Mouse (Mus musculus) kidney, embryonic 15.5 days (tissue): ENCODE measurements around the gene Mvb12b. TPM values are rescaled to one million over a fixed set of nuclear protein-coding genes. Genes with fewer than 3 reads are reported as not detected.

Experiments used
- ATAC-seq: fragments of 200-750 bp; cut with Nextera tagmentation; replicated peaks from 2 replicates; pipeline ENCODE4 v1.8.0; 2017; ENCODE audit warnings: moderate TSS enrichment; ENCODE audit not compliant: low FRiP score
- H3K27ac ChIP-seq: fragments of 300-500 bp; sonication (generic); 2 replicates; pipeline ENCODE4 v1.5.1; 2015; ENCODE audit warnings: mild to moderate bottlenecking, inconsistent platforms
- H3K27me3 ChIP-seq: fragments of 300-500 bp; sonication (generic); 2 replicates; pipeline ENCODE4 v1.6.1; 2015; ENCODE audit warnings: inconsistent platforms
- H3K36me3 ChIP-seq: fragments of 300-500 bp; sonication (generic); 2 replicates; pipeline ENCODE4 v1.6.1; 2015; ENCODE audit warnings: inconsistent platforms
- H3K4me1 ChIP-seq: fragments of 300-500 bp; sonication (generic); 2 replicates; pipeline ENCODE4 v1.6.1; 2015; ENCODE audit warnings: inconsistent platforms
- H3K4me2 ChIP-seq: fragments of 300-500 bp; sonication (generic); 2 replicates; pipeline ENCODE4 v1.6.1; 2015; ENCODE audit warnings: moderate library complexity, mild to moderate bottlenecking, inconsistent platforms
- H3K4me3 ChIP-seq: fragments of 300-500 bp; sonication (generic); replicated peaks from 2 replicates; pipeline ENCODE4 v1.5.1; 2015; ENCODE audit warnings: mild to moderate bottlenecking, inconsistent platforms
- H3K9ac ChIP-seq: fragments of 300-500 bp; sonication (generic); 2 replicates; pipeline ENCODE4 v1.6.1; 2015; ENCODE audit warnings: mild to moderate bottlenecking, inconsistent platforms
- H3K9me3 ChIP-seq: fragments of 300-500 bp; sonication (generic); replicated peaks from 2 replicates; pipeline ENCODE4 v1.6.1; 2016; ENCODE audit warnings: inconsistent platforms
- WGBS: fragments of 180-500 bp; shearing (Covaris S2); methylation state at CpG from one replicate; pipeline ENCODE4 v1.1.7; 2015; ENCODE audit warnings: mixed read lengths; 5-methylcytosine and 5-hydroxymethylcytosine counted together
- polyA plus RNA-seq: library from polyadenylated mRNA; unstranded; fragments of >200 nt; fragmentation: Nextera tagmentation; extraction: Ambion mirVana; gene quantifications from 2 replicates; pipeline ENCODE4 v1.2.1, GENCODE M21; 2015

The Mvb12b gene
- polyA plus RNA-seq, 1 experiment from 2014 or later: 18.4 TPM

GRCm38 (mm10) chr2:33884623-33885263 is 3.0 kb downstream of the Mvb12b start:
- Histone ChIP-seq H3K27ac (0 out of 2 replicates have a peak overlapping the region, but pooled peaks have one; percentile 38), H3K9me3 (no peaks in the 10 kb centered on the region), H3K4me2 (no peak overlapping the region), H3K9ac (no peak overlapping the region), H3K4me1 (peaks cover 43% of the 10 kb centered on the region), H3K36me3 (no peaks in the 10 kb centered on the region), H3K27me3 (no peaks in the 10 kb centered on the region), H3K4me3 (no peak overlapping the region)
- no peak for ATAC-seq
- 86% methylated on average over 7 of the region's 7 CpGs for WGBS

DNA sequence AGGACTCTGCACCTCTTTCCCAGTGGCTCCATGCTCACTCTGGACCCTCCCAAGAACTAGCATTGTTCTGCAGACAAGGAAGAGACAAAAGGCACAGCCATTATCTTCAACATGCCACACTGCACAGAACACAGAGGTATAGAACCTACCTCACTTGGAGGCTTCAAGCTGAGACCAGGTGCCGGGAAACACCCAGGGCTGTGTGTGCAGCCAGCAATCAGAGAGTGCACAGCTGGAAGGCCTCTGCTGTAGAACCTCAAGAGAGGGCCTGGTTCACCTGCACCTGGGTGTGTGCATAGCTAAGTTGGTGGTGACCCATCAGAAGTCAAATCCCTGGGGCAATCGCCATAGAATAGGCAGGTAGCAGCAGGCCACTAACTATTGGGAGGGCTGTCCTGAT is 8.5 kb downstream of the Mvb12b start:
- peaks cover 64% of the 10 kb centered on the region for H3K4me1 ChIP-seq
- H3K4me3 ChIP-seq: no peak overlapping the region
- H3K9me3 ChIP-seq: no peaks in the 10 kb centered on the region
- peak overlapping the region; percentile 33 for H3K27ac ChIP-seq
- no peaks in the 10 kb centered on the region; the same call in 1 of the 2 replicates for H3K36me3 ChIP-seq
- ATAC-seq: no peak
- WGBS: 70% methylated on average over 2 of the region's 2 CpGs
- no peak overlapping the region for H3K4me2 ChIP-seq
- no peaks in the 10 kb centered on the region for H3K27me3 ChIP-seq
- H3K9ac ChIP-seq: no peak overlapping the region

DNA sequence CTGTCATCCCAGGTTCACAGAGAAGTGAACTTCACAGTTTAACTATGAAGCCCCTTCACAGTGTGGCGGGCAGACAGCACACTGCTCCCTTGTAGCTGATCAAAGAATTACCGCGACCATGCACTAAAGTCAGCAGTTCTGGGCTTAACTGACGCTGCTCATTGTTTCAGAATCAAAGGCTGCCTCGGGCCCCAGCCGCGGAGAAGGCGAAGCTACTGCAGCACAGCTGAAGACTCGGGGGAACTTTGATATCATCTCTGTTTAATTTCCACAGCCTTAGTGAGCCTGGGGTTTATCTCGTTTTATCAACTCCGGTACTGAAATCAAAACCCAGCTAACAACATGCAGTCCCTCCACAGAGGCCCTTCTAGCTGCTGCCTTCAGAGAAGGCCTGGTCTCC is 9.3 kb downstream of the Mvb12b start:
- Histone ChIP-seq H3K4me1 (peaks cover 72% of the 10 kb centered on the region), H3K4me3 (no peak overlapping the region), H3K4me2 (no peak overlapping the region), H3K36me3 (peaks cover 4% of the 10 kb centered on the region; the same call in 1 of the 2 replicates), H3K9me3 (no peaks in the 10 kb centered on the region), H3K9ac (no peak overlapping the region), H3K27ac (peak overlapping the region; percentile 33), H3K27me3 (no peaks in the 10 kb centered on the region)
- no peak for ATAC-seq
- 39% methylated on average over 11 of the region's 11 CpGs for WGBS

DNA sequence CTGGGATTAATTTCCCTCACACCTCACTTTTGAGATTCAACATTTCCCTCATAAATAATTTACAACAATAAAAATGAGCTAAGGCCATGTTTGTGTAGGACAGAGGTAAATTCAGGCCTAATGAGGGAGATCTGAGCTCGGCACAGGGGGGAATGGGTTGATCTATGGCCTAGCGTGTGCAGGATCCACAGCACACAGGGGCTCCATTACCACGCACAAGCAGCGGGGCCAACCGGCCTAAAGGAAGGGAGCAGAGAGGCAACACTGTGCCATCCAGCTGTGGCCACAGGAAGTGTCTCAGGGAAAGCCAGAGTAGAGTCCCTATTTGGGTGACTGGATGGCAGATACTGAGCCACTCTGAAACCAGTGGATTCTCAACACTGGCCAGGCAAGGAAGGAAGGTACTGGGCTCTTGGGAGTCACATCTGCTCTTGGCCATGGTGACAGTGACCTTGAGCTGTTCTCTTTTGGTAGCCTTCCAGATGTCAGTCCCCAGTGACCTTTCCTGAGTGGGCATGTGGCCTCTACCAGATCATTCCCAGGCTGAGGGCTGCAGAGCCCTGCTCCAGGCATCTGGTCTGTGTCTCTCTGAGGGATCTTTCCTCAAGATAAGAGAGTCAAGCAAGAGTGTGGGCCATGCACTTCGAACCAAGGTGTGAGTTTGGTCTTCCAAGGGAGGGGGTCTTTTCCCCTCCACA is 9.9 kb downstream of the Mvb12b start:
- Histone ChIP-seq H3K36me3 (peaks cover 11% of the 10 kb centered on the region), H3K9ac (no peak overlapping the region), H3K9me3 (no peaks in the 10 kb centered on the region), H3K4me1 (peaks cover 78% of the 10 kb centered on the region), H3K4me2 (no peak overlapping the region), H3K27me3 (no peaks in the 10 kb centered on the region), H3K27ac (peak overlapping the region; percentile 90), H3K4me3 (no peak overlapping the region)
- 0 out of 2 replicates have a peak, but pooled peaks have one; percentile 5 for ATAC-seq
- WGBS: 60% methylated on average over 6 of the region's 6 CpGs

- no peaks in the 10 kb centered on the region for H3K27me3 ChIP-seq
- peaks cover 20% of the 10 kb centered on the region for H3K36me3 ChIP-seq
- peak overlapping the region; percentile 31 for H3K4me2 ChIP-seq
- peak overlapping the region; percentile 90 for H3K27ac ChIP-seq
- no peak overlapping the region for H3K4me3 ChIP-seq
- peak; percentile 61 for ATAC-seq
- H3K9me3 ChIP-seq: no peaks in the 10 kb centered on the region
- WGBS: 23% methylated on average over 25 of the region's 25 CpGs
- H3K9ac ChIP-seq: no peak overlapping the region
- H3K4me1 ChIP-seq: peaks cover 89% of the 10 kb centered on the region
Measured at GRCm38 (mm10) chr2:33876529-33877290, 11.0 kb downstream of the Mvb12b start.

DNA sequence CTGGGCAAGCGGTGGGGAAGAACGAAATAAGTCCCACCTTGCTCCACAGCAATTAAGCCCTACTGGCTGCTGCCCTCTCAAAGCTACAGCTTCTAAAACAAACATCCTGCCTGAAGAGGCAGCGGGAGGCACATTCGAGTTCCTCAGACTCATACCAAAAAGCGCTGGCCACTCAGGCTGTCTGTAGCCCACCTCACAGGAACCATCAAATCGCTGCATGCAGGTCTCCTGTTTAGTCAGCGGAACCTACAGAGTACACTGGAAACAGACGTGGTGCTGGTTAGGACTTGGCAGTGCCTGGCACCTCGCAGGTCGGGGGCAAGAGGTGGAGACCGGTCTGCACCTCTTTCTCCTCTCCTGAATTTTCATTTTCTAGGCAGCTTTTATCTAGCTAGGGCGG is 12.2 kb downstream of the Mvb12b start:
- Histone ChIP-seq H3K4me1 (peaks cover 98% of the 10 kb centered on the region), H3K4me2 (no peak overlapping the region), H3K9me3 (no peaks in the 10 kb centered on the region), H3K4me3 (no peak overlapping the region), H3K27ac (peak overlapping the region; percentile 90), H3K27me3 (no peaks in the 10 kb centered on the region), H3K36me3 (peaks cover 20% of the 10 kb centered on the region), H3K9ac (no peak overlapping the region)
- 67% methylated on average over 12 of the region's 12 CpGs for WGBS
- ATAC-seq: no peak

- Histone ChIP-seq H3K4me3 (no peak overlapping the region), H3K27me3 (no peaks in the 10 kb centered on the region), H3K9me3 (no peaks in the 10 kb centered on the region), H3K27ac (0 out of 2 replicates have a peak overlapping the region, but pooled peaks have one; percentile 24), H3K36me3 (peaks cover 20% of the 10 kb centered on the region), H3K4me1 (peaks cover 99% of the 10 kb centered on the region), H3K4me2 (no peak overlapping the region), H3K9ac (no peak overlapping the region)
- ATAC-seq: no peak
- 79% methylated on average over 10 of the region's 10 CpGs for WGBS
Measured at GRCm38 (mm10) chr2:33874856-33875576, 12.7 kb downstream of the Mvb12b start.

GRCm38 (mm10) chr2:33874367-33874766 is 13.4 kb downstream of the Mvb12b start:
- peaks cover 99% of the 10 kb centered on the region for H3K4me1 ChIP-seq

DNA sequence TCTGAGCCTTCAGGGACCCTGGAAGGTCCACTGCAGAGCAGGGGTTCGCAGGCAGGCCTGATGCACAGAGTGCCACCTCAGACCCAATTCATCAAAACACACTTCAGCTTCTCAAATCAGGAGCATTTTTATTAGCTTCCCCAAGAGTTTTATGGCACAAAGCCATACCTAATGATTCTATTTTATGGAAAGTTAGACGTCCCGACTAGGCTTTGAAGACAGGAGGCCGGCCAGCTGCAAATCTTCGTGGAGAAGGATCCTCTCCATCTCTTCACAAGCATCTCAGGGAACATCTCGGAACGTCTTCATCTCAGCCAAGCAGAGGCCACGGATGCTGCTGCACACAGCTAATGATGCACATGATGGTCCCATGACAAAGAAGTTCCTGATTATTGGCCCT is 14.2 kb downstream of the Mvb12b start:
- Histone ChIP-seq H3K27me3 (no peaks in the 10 kb centered on the region), H3K4me1 (peaks cover 99% of the 10 kb centered on the region), H3K9ac (no peak overlapping the region), H3K4me2 (no peak overlapping the region), H3K36me3 (peaks cover 20% of the 10 kb centered on the region), H3K4me3 (no peak overlapping the region), H3K9me3 (no peaks in the 10 kb centered on the region), H3K27ac (peak overlapping the region; percentile 91)
- WGBS: 55% methylated on average over 8 of the region's 8 CpGs
- ATAC-seq: no peak

More at GRCm38 (mm10) chr2:33874367-33874766, 13.4 kb downstream of the Mvb12b start:
- peaks cover 20% of the 10 kb centered on the region for H3K36me3 ChIP-seq
- no peak overlapping the region for H3K4me3 ChIP-seq
- WGBS: 72% methylated on average over 5 of the region's 5 CpGs
- H3K9me3 ChIP-seq: no peaks in the 10 kb centered on the region
- H3K9ac ChIP-seq: no peak overlapping the region
- no peak overlapping the region for H3K4me2 ChIP-seq
- no peaks in the 10 kb centered on the region for H3K27me3 ChIP-seq
- no peak overlapping the region for H3K27ac ChIP-seq
- ATAC-seq: no peak

- Histone ChIP-seq H3K27me3 (no peaks in the 10 kb centered on the region), H3K9me3 (no peaks in the 10 kb centered on the region), H3K4me1 (peaks cover 99% of the 10 kb centered on the region), H3K27ac (peak overlapping the region; percentile 91), H3K4me3 (no peak overlapping the region), H3K9ac (no peak overlapping the region), H3K4me2 (no peak overlapping the region), H3K36me3 (peaks cover 20% of the 10 kb centered on the region)
- peak; percentile 31 for ATAC-seq
- WGBS: 48% methylated on average over 8 of the region's 8 CpGs
Measured at GRCm38 (mm10) chr2:33872841-33873271, 14.9 kb downstream of the Mvb12b start.

GRCm38 (mm10) chr2:33871181-33871520 is 16.6 kb downstream of the Mvb12b start:
- Histone ChIP-seq H3K4me3 (no peak overlapping the region), H3K27me3 (no peaks in the 10 kb centered on the region), H3K4me2 (0 out of 2 replicates have a peak overlapping the region, but pooled peaks have one; percentile 28), H3K4me1 (peaks cover 85% of the 10 kb centered on the region), H3K36me3 (peaks cover 20% of the 10 kb centered on the region), H3K9me3 (no peaks in the 10 kb centered on the region), H3K9ac (no peak overlapping the region), H3K27ac (peak overlapping the region; percentile 91)
- ATAC-seq: no peak
- 34% methylated on average over 4 of the region's 4 CpGs for WGBS
